Mouse (Mus musculus): ENCODE results near the gene Emc8. TPM values are rescaled to one million over a fixed set of nuclear protein-coding genes. Genes with fewer than 3 reads are reported as not detected.
A peak's percentile ranks its signal among the peaks of the same experiment; 100 is the strongest.

The Emc8 gene
- total RNA-seq, 2 experiments from 2014 or later, result 113 to 117 TPM

GRCm38 (mm10) chr8:120685591-120685990 lies 17.2 kb upstream of the Emc8 start:
- DNase-seq, result no peak

DNA sequence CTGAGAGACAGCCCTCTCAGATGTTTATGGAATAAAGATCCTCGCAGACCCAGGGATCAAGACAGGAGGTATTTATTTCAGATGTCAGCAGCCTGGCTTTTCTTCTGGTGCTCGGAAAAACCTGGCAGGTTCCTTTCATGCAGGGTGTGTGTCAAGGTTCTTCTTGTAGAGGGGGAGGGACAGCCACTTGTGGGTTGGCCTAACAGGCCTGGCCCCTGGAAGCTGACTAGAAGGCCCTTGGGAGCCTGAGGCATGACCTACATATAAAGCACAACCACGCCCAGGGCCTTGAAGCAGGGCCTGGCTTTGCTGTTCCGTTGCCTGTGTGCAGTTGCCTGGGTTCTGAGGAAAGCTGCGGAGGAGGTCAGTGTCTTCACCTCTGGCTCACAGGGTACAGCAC lies 16.7 kb upstream of the Emc8 start:
- peak; percentile 83 for DNase-seq

DNA sequence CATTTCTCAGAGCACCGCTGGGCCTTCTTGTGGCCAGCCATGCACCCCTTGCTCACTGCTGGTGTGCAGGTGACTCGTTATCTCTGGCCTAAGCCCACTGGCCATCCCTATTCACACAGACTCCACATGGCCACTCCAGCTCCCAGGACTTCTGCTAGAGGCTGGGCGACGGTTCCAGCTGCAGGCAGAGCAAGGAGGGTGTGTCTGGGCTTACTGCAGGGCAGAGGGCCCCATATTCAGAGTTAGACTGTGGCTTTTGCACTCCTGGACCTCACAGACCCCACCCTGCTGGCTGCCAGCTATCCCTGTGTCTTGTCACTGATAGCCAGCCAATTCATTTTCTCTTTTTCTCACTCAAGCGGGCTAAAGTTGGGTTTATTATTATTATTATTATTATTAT lies 15.7 kb upstream of the Emc8 start:
- DNase-seq, result no peak

GRCm38 (mm10) chr8:120683602-120684001 lies 15.2 kb upstream of the Emc8 start:
- DNase-seq, result peak; percentile 90

DNA sequence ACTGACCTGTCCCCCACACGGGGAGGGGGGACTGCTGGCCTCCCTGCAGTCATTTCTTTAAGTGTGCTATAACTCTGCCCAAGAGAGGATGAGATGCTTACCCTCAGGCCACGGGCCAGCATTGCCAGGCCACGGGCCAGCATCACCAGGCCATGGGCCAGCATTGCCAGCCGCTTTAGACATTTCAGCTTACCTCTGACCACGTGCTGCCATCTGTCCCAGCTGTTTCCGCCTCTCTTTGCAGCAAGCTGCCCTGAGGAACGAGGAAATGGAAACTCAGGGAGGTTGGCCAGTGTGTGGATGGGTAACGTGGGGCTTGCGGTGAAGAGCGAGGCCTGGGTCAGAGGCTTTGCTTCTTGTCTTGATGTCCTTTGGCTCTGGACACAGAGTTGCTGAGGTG lies 12.7 kb upstream of the Emc8 start:
- DNase-seq, result no peak

GRCm38 (mm10) chr8:120680405-120680804 lies 12.0 kb upstream of the Emc8 start:
- DNase-seq, result peak; percentile 70

DNA sequence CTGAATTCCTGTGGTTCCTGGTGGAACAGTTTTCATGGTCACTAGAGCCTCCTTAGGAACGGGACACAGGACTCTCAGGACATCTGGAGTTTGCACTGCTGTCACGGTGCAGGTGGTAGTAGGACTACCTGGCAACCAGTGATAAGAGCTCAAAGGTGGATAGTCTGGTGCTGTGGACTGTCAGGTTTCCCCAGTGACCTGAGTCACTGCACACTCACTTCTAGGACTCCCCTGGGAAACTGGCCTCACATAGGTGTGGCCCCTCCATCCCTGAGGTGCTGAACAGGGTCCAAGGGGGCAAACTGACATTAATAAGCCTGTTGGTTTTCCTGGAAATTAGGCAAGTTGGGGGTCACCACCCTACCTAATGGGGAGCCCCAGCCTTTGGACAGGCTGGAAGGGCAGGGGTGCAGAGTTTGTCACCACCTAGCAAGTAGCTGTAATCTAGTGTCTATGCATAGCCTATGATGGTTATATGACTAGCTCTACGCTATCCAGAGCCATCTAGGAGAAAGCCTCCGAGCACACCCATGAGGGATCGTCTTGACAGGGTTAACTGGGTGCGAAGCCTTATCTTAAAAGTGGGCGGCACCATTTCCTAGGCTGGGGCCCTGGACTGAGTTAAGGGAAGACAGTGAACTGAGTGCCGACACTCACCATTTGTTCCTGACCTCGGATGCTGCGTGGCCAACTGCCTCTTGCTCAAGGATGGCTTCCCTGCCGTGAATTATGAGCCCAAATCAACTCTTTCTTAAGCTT lies 11.4 kb upstream of the Emc8 start:
- no peak for DNase-seq

GRCm38 (mm10) chr8:120678447-120678846 lies 10.1 kb upstream of the Emc8 start:
- DNase-seq, result peak; percentile 90

GRCm38 (mm10) chr8:120675718-120676117 lies 7.3 kb upstream of the Emc8 start:
- no peak for DNase-seq

DNA sequence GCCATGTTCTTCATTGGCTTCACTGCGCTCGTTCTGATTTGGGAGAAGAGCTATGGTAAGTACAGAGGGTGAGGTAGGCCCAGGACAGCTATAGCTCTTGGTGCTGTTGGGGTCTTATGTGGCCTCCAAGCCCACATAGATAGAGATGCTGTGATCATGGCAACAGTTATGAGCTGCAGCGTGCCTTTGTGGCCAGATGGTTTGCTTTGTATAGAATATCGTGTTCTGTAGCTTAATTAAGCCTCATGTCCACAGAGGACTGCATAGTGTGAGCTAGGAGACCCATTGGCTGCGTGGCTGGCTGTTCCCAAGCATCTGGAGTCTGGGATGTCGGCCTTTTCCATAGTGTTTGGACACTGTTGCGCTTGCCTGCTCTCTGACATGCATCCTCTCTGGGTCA lies 4.9 kb upstream of the Emc8 start:
- DNase-seq, result no peak

- DNase-seq, result no peak
These were observed 4.4 kb upstream of the Emc8 start for GRCm38 (mm10) chr8:120672626-120673229.

DNA sequence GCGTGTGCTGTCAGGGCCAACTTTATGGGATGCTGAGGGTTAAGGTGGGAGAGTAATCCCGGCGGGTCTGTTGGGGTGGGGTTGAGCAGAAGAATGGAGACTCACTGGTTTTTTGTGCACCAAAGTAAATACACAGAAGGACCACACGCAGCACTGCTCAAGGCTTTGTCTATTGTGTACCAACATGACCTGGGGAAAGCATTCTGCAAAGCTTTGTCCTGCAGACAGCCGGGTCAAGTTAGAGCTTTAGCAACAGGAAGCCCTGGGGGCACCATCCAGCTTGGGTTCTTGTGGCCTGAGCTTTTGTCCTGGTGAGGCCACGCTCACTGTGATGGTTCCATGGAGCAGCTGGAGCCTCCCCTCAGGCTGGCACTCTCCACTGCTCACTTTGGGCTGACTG lies 3.4 kb upstream of the Emc8 start:
- no peak for DNase-seq

GRCm38 (mm10) chr8:120667561-120668373 lies 606 bp downstream of the Emc8 start, which contains the start of the genes Gm27021 and Cox4i1:
Gm27021 (minus strand) TSS chr8:120668079.
Cox4i1 (plus strand) TSS chr8:120668222.
- peak; percentile 96 for DNase-seq

DNA sequence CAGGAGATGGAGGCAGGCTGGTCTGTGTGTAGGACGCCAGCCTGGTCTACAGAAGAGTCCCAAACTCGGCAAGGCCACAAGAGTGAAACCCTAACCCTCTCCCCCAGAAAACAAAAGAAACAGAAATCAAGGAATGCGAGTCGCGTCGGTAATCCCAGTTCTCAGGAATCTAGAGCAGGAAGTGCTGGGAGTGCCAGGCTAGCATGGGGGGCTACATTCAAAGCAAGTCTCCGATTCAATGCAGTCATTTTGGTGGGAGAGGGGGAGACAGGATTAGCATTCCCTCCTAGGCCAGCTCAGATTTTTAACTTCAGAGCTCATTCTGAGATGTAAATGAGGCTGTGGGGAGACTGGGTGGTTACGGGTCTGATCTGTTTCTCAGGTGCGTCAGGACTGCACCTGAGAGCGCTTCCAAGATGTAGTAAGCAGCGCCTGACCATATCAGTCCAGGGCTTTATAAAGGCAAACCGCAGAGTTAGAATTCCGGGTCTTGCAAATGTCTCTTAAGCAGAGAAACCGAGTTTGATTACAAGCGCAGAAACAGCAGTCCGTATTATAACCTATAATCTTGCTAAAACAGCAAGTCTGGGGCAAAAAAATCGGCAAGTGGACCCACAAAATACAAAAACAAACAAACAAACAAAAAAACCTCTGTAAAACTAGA lies 1.4 kb downstream of the Emc8 start:
- no peak for DNase-seq

DNA sequence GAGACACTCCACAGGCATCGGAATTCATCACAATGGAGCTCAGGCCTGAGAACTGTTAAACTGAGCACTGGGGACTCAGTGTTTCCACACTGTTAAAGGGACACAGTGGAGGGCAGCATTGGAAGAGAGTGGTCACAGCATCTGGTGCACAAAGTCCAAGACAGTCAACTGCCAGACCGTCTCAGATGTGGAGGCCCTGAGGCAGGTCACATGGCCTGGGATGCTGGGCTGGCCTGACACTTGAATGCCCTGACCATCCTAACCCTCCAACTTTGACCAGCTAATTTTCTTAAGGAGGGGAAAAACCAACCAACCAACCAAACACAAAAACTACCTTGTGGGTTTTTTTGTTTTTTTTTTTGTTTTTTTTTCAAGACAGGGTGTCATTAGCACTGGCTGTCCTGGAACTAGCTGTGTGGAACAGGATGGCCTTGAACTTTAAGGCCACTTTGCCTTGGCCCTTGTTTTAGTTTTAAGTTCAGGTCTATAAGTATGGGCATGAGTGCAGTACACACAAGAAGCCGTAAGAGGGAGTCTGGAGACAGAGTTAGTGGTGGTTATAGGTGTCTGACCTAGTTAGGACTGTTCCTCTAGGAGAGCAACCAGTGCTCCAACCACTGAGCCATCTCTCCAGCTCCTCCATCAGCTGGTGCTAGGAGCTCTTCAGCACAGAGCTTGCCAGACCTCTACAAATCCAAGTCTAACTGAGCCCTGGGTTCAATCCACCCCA lies 2.5 kb downstream of the Emc8 start:
- DNase-seq, result no peak

DNA sequence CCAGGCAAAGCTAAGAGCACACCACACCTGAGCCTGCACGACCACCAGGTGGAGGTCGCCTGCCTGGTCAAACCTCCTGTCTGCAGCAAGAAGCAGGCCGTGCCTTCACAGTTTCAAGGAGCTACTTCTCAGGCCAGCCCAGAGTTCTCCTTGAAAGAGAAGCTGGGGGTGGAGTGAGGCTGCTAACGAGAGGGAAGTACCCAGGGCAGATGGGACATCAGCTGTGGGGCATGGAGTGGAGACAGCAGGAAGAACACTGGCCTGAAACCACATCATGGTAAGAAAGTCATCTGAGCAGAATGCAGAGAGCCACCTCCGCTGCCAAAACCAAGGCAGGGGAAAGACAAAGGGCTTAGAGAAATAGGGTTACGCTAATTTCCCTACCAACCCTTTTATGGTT lies 3.8 kb downstream of the Emc8 start:
- DNase-seq, result no peak

DNA sequence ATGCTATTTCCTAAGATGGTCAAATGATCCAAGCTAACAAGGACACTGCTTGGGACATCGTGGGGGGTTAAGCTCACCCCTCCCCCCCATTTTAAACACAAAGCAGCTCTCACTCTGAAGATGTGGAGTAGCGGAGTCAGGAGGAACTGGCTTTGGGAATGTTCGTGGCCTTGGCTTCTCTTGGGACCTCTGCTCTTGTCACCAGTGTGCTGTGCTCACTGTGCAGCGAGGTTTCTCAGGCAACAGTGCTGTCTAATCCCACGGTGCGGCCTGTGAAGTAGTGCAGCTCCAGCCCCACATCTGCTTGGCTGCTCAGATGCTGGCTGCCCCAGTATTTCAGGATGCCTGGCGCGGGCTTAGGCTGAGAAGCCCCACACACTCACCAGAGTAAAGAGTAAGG lies 11.0 kb downstream of the Emc8 start:
- DNase-seq, result no peak

DNA sequence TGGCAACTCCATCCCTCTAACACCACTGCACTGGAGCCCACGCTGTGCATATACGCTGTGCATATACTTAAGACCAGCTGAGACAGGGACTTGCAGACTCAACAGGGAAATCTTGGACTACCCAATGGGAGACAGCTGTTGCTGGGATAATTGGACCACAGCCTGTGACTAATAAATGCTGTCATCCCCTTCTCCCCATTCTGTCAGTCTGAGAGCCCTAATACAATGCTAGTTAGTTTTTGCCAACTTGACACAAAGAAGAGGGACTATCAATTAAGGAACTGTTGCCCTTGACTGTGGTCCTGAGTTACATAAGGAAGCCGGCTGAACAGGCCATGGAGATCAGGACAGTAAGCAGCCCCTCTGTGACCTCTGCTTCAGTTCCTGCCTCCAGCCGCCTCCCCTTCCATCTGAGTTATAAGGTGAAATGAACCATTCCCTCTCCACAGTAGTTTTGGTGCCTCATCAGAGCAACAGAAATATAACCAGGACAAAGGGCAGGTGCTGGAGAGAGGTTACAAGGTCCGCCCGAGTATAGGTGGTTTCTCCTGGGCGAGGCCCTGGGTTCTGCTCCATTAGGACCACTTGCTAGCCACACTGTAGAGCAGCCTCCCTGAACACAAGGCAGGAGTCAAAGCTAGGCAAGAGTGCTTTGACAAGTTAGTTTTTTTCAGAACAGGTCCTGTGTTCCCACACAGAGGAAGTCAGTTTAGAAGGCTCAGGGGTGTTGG lies 11.9 kb downstream of the Emc8 start:
- no peak for DNase-seq

- no peak for DNase-seq
These were observed 20.8 kb downstream of the Emc8 start, which contains the start of gene 1190005I06Rik for GRCm38 (mm10) chr8:120647532-120647931. 1190005I06Rik (minus strand) TSS chr8:120647632.

- peak; percentile 93 for DNase-seq
These were observed 23.7 kb downstream of the Emc8 start for GRCm38 (mm10) chr8:120644663-120645062.
